Mouse (Mus musculus): ENCODE data around the gene Prpf4. TPM values are rescaled to one million over a fixed set of nuclear protein-coding genes. Genes with fewer than 3 reads are reported as not detected.

The Prpf4 gene
- polyA plus RNA-seq, 1 experiment from 2014 or later = 6.9 TPM

DNA sequence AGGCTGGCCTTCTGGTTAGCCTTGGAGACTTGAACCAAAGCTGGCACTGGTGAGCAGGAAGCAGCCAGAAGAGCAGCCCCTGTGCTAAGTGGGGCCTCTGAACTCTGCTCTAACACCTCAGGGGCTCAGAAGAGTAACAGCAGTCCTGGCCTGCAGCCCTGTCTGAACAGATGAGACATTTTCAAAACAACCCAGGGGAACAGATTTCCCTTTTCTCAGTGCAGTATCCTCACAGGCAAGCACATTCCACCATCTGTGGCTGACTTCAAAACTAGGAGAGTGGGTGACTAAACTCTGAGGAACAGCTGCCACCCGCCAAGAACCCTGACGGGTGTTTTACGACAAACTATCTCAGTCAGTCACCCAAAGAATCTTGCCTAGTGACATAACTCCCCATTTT, 50.5 kb downstream of the Prpf4 start:
- ATAC-seq = peak; percentile 20; the same call in 1 of the 2 replicates
- Histone ChIP-seq H3K27me3 (replicated peaks; ENCODE audit: control insufficient read depth, insufficient read depth, low read length) (no peaks in the 10 kb centered on the region), H3K27ac (ENCODE audit: low read depth, low read length) (no peak overlapping the region), H3K4me1 (replicated peaks; ENCODE audit: control insufficient read depth, insufficient read depth, low read length) (0 out of 2 replicates have a peak, but pooled peaks cover 4% of the 10 kb centered on the region), H3K36me3 (ENCODE audit: control insufficient read depth, insufficient read depth) (no peaks in the 10 kb centered on the region; the same call in 1 of the 2 replicates), H3K4me3 (ENCODE audit: low read depth, low read length) (no peak overlapping the region), H3K9ac (ENCODE audit: low read depth, low read length) (no peak overlapping the region), H3K4me2 (replicated peaks; ENCODE audit: low read depth) (no peak overlapping the region), H3K9me3 (ENCODE audit: control insufficient read depth) (no peaks in the 10 kb centered on the region)
- WGBS = 50% methylated on average over 3 of the region's 3 CpGs
- TF ChIP-seq CTCF (IDR thresholded peaks at IDR 0.05; ENCODE audit: low read depth) = no peak

DNA sequence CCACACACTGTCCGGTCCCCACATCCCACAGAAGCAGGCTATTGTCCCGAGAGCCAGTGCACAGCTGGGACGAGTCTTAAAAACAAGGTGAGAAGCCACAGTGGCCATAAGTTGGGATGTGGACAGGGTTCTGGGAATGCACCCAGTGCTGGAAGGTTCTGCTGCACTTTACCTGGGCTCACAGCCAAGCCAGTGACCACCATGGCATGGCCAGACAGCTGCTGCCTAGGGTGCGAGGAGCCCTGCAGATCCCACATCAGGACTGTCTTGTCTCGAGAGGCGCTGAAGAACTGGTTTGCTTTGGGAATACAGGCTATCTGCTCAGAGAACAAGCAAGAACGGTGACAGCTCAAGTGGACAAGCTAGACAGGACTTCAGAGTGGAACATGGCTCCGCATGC, 51.8 kb downstream of the Prpf4 start:
- no peak overlapping the region for H3K4me2 ChIP-seq (replicated peaks; ENCODE audit: low read depth)
- no peak for ATAC-seq
- H3K4me3 ChIP-seq (ENCODE audit: low read depth, low read length) = no peak overlapping the region
- no peaks in the 10 kb centered on the region; the same call in 1 of the 2 replicates for H3K36me3 ChIP-seq (ENCODE audit: control insufficient read depth, insufficient read depth)
- H3K4me1 ChIP-seq (replicated peaks; ENCODE audit: control insufficient read depth, insufficient read depth, low read length) = 0 out of 2 replicates have a peak, but pooled peaks cover 4% of the 10 kb centered on the region
- TF ChIP-seq CTCF (IDR thresholded peaks at IDR 0.05; ENCODE audit: low read depth) = no peak
- H3K27ac ChIP-seq (ENCODE audit: low read depth, low read length) = no peak overlapping the region
- 92% methylated on average over 8 of the region's 8 CpGs for WGBS
- H3K9ac ChIP-seq (ENCODE audit: low read depth, low read length) = no peak overlapping the region
- H3K9me3 ChIP-seq (ENCODE audit: control insufficient read depth) = no peaks in the 10 kb centered on the region
- H3K27me3 ChIP-seq (replicated peaks; ENCODE audit: control insufficient read depth, insufficient read depth, low read length) = no peaks in the 10 kb centered on the region

- no peak overlapping the region for H3K9ac ChIP-seq (ENCODE audit: low read depth, low read length)
- TF ChIP-seq CTCF (IDR thresholded peaks at IDR 0.05; ENCODE audit: low read depth) = no peak
- H3K27ac ChIP-seq (ENCODE audit: low read depth, low read length) = no peak overlapping the region; the same call in 1 of the 2 replicates
- no peaks in the 10 kb centered on the region for H3K9me3 ChIP-seq (ENCODE audit: control insufficient read depth)
- WGBS = 37% methylated on average over 2 of the region's 2 CpGs
- H3K4me1 ChIP-seq (replicated peaks; ENCODE audit: control insufficient read depth, insufficient read depth, low read length) = 0 out of 2 replicates have a peak, but pooled peaks cover 4% of the 10 kb centered on the region
- ATAC-seq = peak; percentile 71
- no peaks in the 10 kb centered on the region; the same call in 1 of the 2 replicates for H3K36me3 ChIP-seq (ENCODE audit: control insufficient read depth, insufficient read depth)
- no peak overlapping the region for H3K4me2 ChIP-seq (replicated peaks; ENCODE audit: low read depth)
- H3K27me3 ChIP-seq (replicated peaks; ENCODE audit: control insufficient read depth, insufficient read depth, low read length) = no peaks in the 10 kb centered on the region
- no peak overlapping the region for H3K4me3 ChIP-seq (ENCODE audit: low read depth, low read length)
Observed at GRCm38 (mm10) chr4:62463124-62463523, 54.5 kb downstream of the Prpf4 start.

- Histone ChIP-seq H3K4me1 (replicated peaks; ENCODE audit: control insufficient read depth, insufficient read depth, low read length) (0 out of 2 replicates have a peak, but pooled peaks cover 2% of the 10 kb centered on the region), H3K27me3 (replicated peaks; ENCODE audit: control insufficient read depth, insufficient read depth, low read length) (no peaks in the 10 kb centered on the region), H3K9ac (ENCODE audit: low read depth, low read length) (no peak overlapping the region), H3K27ac (ENCODE audit: low read depth, low read length) (no peak overlapping the region), H3K4me2 (replicated peaks; ENCODE audit: low read depth) (no peak overlapping the region), H3K4me3 (ENCODE audit: low read depth, low read length) (no peak overlapping the region), H3K36me3 (ENCODE audit: control insufficient read depth, insufficient read depth) (no peaks in the 10 kb centered on the region), H3K9me3 (ENCODE audit: control insufficient read depth) (no peaks in the 10 kb centered on the region)
- TF ChIP-seq CTCF (IDR thresholded peaks at IDR 0.05; ENCODE audit: low read depth) = peak; percentile 50
- 90% methylated on average over 1 of the region's 1 CpGs for WGBS
- no peak for ATAC-seq
Observed at GRCm38 (mm10) chr4:62468158-62468557, 59.6 kb downstream of the Prpf4 start.

- Histone ChIP-seq H3K9ac (ENCODE audit: low read depth, low read length) (peak within 1 kb of the TSS; percentile 45; the same call in 1 of the 2 replicates), H3K9me3 (ENCODE audit: control insufficient read depth) (no peaks in the 10 kb centered on the region), H3K4me2 (replicated peaks; ENCODE audit: low read depth) (peak within 1 kb of the TSS; percentile 95), H3K4me1 (replicated peaks; ENCODE audit: control insufficient read depth, insufficient read depth, low read length) (0 out of 2 replicates have a peak, but pooled peaks cover 2% of the 10 kb centered on the region), H3K27me3 (replicated peaks; ENCODE audit: control insufficient read depth, insufficient read depth, low read length) (no peaks in the 10 kb centered on the region), H3K36me3 (ENCODE audit: control insufficient read depth, insufficient read depth) (no peaks in the 10 kb centered on the region), H3K4me3 (ENCODE audit: low read depth, low read length) (peak within 1 kb of the TSS; percentile 60), H3K27ac (ENCODE audit: low read depth, low read length) (no peak within 1 kb of the TSS)
- ATAC-seq = peak; percentile 84
- no peak for TF ChIP-seq CTCF (IDR thresholded peaks at IDR 0.05; ENCODE audit: low read depth)
- WGBS = 1% methylated on average over 30 of the region's 30 CpGs
Observed at GRCm38 (mm10) chr4:62470598-62471051, 62.0 kb downstream of the Prpf4 start, which contains the start of gene Wdr31. Wdr31 (minus strand) TSS chr4:62470896.

GRCm38 (mm10) chr4:62472071-62472470, 63.5 kb downstream of the Prpf4 start:
- Histone ChIP-seq H3K9me3 (ENCODE audit: control insufficient read depth) (no peaks in the 10 kb centered on the region), H3K4me3 (ENCODE audit: low read depth, low read length) (no peak overlapping the region), H3K36me3 (ENCODE audit: control insufficient read depth, insufficient read depth) (no peaks in the 10 kb centered on the region), H3K9ac (ENCODE audit: low read depth, low read length) (no peak overlapping the region), H3K4me1 (replicated peaks; ENCODE audit: control insufficient read depth, insufficient read depth, low read length) (0 out of 2 replicates have a peak, but pooled peaks cover 2% of the 10 kb centered on the region), H3K4me2 (replicated peaks; ENCODE audit: low read depth) (no peak overlapping the region), H3K27me3 (replicated peaks; ENCODE audit: control insufficient read depth, insufficient read depth, low read length) (no peaks in the 10 kb centered on the region), H3K27ac (ENCODE audit: low read depth, low read length) (no peak overlapping the region)
- TF ChIP-seq CTCF (IDR thresholded peaks at IDR 0.05; ENCODE audit: low read depth) = no peak
- ATAC-seq = no peak
- WGBS = 89% methylated on average over 2 of the region's 2 CpGs

Data from intestine, postnatal 0 days (tissue).